1 mouse cellular context compared by ENCODE assay signal in the genomic region with DNA sequence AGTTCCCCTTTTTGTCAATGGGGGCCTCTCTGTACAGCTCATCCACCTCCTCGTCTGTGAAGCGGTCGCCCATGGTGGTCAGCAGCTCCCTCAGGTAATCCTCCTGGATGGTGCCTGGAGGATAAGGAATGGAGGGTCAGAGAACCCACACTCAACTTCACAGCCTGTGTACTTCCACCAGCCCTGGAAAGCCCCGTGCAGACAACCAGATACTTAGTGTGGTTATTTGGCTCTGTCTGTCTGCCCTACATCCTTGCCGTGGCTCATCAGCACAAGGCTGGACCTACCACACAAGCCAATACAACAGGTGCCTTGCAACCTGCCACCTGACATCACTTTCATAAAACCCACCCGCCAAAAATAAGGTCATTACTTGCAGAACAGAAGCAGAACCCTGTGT.
TF ChIP-seq lines count a peak whose summit lies in the region.

No protein-coding gene starts in this region.

TF ChIP-seq in CH12.LX, 34 proteins besides CTCF, POLR2A, EP300 and RAD21:
- 0 out of 2 replicates have a peak, but pooled peaks have one; percentile 34 for TF ChIP-seq TCF12 (IDR thresholded peaks at IDR 0.05; ENCODE audit: low read depth, low read length)
- no peak for TF ChIP-seq CHD1 (IDR thresholded peaks at IDR 0.05; ENCODE audit: low read depth, low read length)
- TF ChIP-seq IRF4 (IDR thresholded peaks at IDR 0.05; ENCODE audit: low read depth, low read length) = peak; percentile 25; the same call in 1 of the 2 replicates
